Mouse (Mus musculus): Measurements from ENCODE around the gene Acd. TPM values are rescaled to one million over a fixed set of nuclear protein-coding genes. Genes with fewer than 3 reads are reported as not detected.

Gene Acd
- total RNA-seq (2021) (10 to 100 TPM; 21.7 to 28.7 TPM), polyA plus RNA-seq (2012; rRNA removed) (39.9 and 41.9 TPM in 2 replicates)
- long read RNA-seq, transcript Acd-201 (11 exons, 3,154 nt): major isoform, 16 of 22 reads
- long read RNA-seq, partial matches to known transcripts: 3 of 22 reads
- long read RNA-seq, other reads (novel, unspliced or antisense): 3 of 22 reads

GRCm38 (mm10) chr8:105700966-105701824, at the start of gene Acd, which contains the start of gene Pard6a:
Gene Acd (minus strand): TSS chr8:105701102.
Gene Pard6a (plus strand): TSS chr8:105701148.
- peak; percentile 97 for DNase-seq

DNA sequence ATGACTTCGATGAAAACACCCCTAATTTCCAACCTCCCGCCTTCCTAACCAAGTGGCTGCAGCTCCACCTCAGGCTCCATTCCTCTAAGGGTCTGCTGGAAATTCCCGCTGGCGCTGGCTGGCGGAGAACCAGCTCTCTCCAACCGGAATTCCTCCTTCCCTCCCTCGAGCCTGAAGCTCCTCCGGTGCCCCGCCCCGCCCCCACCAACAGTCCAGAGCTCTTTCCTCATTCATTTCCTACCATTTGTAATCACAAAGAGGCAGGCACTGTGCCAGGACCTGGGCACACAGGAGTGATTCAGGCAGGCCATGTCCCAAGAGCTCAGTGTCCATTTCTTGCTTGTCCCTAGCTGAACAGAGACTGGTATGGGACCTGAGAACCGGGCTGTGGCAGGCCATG, 49.7 kb upstream of the Acd start:
- peak; percentile 88 for DNase-seq

DNA sequence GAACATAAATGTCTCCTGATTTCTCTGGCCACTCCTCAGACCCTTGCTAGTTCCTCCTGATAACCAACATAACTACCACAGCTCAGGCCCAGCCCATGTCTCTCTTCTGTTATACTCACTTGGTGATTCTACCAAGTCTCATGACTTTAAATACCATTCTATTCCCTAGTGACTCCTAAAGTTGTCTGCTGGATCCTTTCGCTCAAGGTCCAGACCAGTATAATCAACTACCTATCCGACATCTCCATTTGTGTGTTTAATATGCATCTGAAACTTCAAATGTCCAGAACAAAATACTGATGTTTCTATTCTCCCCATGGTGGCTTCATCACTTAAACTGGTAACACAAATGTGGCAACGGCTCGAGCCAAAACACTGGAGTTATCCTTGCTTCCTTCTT, 42.4 kb upstream of the Acd start:
- DNase-seq: no peak

DNA sequence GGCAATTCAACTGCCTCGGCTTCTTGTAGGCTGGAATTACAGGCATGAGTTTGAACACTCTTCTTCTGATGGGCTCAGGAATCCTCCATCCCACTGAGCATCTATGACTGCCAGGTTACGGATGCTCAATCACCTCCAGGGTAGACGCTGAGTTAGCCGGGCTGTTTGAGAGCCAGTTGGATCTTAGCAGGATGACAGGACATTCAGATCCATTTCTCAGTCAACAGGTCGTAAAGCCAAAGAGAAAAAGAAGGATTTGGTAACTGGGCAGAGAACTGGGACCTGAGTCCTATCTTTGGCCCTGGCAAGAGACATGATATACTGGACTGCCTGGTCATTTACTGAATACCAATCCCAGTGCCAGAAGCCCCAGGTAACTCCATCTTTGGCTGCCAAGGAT, 38.3 kb upstream of the Acd start:
- no peak for DNase-seq

GRCm38 (mm10) chr8:105732186-105732585, 31.3 kb upstream of the Acd start:
- DNase-seq: no peak

GRCm38 (mm10) chr8:105727397-105728124, 26.7 kb upstream of the Acd start:
- DNase-seq: peak; percentile 57

- no peak for DNase-seq
These were observed 24.8 kb upstream of the Acd start for GRCm38 (mm10) chr8:105725726-105726125.

DNA sequence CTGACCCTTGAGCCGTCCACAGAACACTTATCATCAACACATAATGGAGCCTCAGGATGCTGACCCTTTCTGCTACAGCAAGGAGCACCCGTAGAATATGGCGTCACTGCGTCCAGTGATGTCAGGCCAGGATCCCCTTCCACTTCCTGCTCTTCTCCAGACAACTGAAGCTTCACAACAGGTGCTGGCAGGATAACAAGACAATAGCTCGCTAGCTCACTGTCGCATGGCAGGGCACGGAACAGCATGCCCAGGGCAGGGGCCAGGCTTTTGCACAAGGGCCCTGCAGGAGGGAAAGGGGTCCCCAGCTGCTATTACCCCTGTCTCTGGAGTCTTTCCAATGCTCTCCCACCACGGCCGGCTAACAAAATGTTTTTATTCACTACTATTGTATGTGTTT, 22.0 kb upstream of the Acd start:
- no peak for DNase-seq

- DNase-seq: no peak
These were observed 18.7 kb upstream of the Acd start for GRCm38 (mm10) chr8:105719637-105720036.

DNA sequence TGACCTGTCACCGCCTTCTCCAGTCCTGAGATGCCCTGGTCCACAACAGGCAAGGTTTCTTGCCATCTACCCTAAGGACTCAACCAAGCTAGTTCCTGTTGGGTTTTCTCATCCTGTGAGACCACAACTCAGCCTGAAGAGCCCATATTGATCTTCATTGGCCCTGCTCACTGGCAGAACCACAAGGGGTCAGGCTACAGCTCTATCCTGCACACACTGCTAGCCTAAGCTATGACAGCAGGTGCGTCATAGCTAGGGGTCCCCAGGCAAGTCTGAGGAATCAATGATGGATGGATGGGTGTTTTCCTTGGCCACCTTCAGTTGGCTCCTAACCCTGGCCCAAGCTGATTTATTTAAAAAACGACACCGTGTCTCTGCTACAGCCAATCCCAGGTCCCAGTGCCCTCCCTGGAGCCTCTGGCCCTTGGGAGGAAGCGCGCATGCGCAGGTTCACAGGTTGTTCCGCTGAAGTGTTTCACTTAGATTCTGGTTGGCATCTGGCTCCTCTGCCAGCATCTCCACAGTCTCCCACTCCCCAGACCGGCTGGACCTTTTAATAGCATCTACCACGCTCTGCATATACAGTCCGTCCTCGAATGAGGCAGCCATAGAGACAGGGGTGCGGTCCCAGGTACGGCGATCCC, 15.5 kb upstream of the Acd start:
- no peak for DNase-seq

- no peak for DNase-seq
These were observed 14.1 kb upstream of the Acd start for GRCm38 (mm10) chr8:105715042-105715441.

DNA sequence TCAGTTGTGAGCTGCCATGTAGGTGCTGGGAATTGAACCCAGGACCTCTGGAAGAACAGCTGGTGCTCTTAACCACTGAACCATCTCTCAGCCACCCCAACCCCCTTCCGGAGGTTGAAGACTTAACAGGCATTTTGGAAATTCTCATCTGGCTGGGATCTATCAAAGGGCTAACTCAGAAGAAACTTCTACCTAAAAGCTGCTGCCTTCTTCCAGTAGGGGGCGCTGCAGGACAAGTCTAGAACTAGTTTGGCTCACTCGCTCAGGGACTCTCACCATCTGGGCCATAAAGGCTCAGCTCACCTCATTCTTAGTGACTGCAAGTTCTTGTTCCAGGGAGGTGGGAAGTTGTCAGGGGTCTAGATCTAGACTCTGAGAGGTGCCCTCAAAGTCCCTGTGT, 13.2 kb upstream of the Acd start:
- DNase-seq: peak; percentile 85

DNA sequence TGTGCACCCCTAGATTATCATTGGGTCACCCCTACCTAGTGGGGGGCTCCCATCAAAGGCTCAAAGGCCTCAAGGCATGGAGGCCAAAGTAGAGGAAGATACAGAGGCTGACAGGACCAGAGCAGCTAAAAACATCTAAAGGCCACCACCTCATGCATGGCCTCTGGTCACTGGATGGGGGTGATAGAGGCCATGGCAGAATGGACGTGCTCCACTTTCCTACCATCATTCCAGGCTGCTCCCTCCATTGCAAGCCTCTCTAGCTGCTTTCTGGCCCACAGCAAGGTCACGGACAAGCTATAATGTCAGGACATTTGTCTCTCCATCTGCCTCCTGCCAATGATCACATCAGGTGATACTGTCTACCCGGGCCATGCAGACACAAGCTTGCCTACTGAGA, 11.4 kb upstream of the Acd start:
- no peak for DNase-seq

DNA sequence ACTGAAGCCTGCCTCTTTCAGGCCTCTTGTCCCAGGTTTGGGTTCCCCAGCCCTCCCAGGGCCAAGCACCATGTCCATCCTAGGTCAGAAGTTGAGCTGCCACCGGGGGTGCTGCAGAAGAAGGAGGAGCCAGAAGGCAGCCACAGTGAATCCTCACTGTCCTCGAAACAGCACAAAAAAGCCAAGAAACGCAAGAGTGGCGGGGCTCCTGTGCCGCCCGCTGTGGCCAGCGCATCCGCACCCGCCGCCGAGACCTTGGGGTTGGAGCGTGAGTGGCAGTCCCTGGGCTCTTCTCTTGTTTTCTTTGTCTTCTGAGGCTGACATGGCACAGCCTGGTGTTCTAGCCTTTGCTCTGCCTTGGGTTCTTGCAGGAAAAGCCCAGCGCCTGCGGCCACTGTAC, 8.4 kb upstream of the Acd start:
- DNase-seq: no peak

GRCm38 (mm10) chr8:105708675-105709074, 7.8 kb upstream of the Acd start:
- no peak for DNase-seq

GRCm38 (mm10) chr8:105707498-105708403, 6.8 kb upstream of the Acd start, which contains the start of the genes 4933405L10Rik and Enkd1:
Gene 4933405L10Rik (plus strand): TSS chr8:105707655.
Gene Enkd1 (minus strand): TSS chr8:105708210.
- peak; percentile 91 for DNase-seq

- no peak for DNase-seq
These were observed 5.5 kb upstream of the Acd start for GRCm38 (mm10) chr8:105706426-105706825.

GRCm38 (mm10) chr8:105704955-105705354, 4.1 kb upstream of the Acd start:
- no peak for DNase-seq

DNA sequence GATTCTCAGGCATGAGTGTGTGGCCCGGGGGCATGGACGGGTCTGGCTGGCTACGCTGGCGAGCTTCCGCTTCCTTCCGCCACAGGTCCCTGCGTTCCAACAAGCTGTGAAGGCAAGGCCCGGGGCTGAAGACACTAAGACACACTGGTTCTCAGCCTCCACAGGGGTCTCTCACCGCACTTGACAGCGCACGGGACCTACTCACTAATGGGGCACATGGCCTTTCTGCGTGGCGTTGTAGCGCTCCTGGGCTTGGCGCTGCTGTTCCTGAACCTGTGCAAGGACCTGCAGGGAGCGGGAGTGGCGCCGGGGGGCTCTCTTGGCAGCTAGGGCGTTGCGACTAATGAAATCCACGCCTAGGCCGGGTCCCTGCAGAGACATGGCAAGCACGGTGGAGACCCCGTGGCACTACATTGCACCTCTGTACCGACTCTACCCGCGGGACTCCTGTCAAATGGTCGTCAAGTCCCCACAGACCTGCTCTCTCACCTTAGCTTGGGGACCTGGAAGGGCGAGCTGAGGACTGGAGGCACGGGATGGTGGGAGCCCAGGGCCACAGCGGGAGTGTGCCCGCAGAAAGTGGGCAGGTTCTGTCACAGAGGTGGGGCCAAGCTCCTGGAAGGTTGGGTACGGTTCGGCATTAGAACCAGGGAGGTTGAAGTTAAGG, 3.4 kb upstream of the Acd start:
- DNase-seq: no peak

- no peak for DNase-seq
These were observed 2.0 kb upstream of the Acd start for GRCm38 (mm10) chr8:105702731-105703415.
